Mouse (Mus musculus) heart, postnatal 10 days (tissue): ENCODE data around the gene Cdk6. TPM values are rescaled to one million over a fixed set of nuclear protein-coding genes. Genes with fewer than 3 reads are reported as not detected.
A peak's percentile ranks its signal among the peaks of the same experiment; 100 is the strongest.
"Not testable (repeated sequence)": the region's sequence is repeated elsewhere in the genome, so short reads cannot be mapped to it uniquely, and the experiment has no call there.

Experiments used
- DNase-seq, 2 experiments: peaks; one replicate each; pipeline ENCODE4 v3.0.0; 2021
- intact Hi-C: fragments of 180-260 bp; cut with DNase I; formaldehyde crosslinking; loops from one replicate; pipeline ENCODE4 v1.15.1; 2025
- total RNA-seq, 2 experiments: library from RNA; stranded (reverse); gene quantifications; 2 replicates each; pipeline ENCODE4 v1.2.3; 2021

The Cdk6 gene
- total RNA-seq, 2 experiments from 2014 or later: 41.9 to 48.2 TPM

DNA sequence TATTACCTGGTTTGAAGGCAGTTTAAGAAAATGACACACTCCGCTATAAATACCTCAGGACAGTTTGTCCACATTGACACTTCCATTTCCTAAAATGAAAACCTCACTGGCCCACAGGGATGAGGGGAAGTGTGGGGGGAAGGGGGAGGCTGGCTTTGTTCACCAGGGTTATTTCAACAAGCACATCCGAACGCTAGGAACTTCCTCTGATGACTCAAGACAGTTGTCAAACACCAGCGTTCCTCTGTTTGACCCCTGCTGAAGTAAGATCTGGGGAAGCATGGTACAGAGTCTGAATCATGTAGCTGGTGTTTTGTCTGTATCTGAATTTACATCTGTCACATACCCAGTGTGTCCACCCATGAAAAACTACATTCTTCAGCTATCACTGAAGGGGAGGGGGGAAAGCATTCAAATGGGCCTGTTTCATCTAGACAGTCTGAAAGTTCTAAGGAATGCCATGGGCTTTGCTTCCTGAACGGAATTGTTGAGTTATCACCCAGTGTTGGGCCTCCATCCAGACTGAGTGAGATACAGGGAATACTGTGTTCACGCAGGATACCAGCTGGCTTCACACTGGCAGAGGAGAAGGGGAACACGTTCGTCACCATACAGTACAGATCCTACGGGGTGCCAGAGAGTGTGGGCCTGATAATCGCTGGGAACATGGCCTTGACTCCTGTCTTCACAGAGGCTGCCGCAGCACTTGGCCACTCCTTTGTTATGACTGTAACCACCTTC is 161.5 kb downstream of the Cdk6 start:
- DNase-seq: peak; percentile 69 to 74
- intact Hi-C loops: no loop called here

DNA sequence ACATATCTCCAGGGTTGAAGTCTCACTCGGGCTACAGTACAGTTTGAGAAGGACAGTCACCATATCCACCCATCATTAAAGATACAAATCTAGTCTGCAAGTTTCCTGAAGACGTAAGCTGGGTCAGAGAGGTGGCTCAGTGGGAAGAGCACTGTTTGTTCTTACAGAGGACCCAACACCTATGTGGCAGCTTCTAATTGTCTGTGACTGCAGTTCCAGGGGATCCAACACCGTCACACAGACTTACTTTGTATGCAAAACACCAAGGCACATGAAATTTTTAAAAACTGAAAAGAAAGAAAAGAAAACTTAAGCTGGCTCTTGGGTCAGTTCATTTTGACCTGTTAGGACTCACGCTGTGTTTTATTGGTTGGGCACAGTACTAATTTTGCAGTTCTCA is 162.1 kb downstream of the Cdk6 start:
- intact Hi-C loops: no loop called here

DNA sequence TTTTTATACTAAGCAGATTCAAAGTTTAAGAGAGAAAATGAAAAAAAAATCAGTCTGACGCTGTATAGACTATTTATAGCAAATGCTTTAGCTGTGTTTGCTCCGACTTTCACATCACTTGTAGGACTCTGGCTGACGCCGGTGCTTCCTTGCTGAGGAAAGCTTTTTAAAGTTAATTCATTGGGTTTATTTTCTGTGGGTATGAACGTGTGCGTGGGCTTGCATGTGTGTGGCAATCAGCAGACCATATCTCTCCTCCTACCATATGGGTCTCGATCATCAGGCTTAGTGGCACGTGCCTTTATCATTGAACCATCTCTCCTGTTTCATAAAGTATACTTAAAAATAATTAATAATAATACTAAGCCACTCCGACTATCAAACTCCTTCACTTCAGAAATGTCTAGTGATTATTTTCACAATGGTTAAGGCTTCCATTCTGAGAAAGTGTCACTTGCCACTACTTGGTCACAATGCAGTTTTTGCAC is 162.6 kb downstream of the Cdk6 start:
- no peak for DNase-seq
- intact Hi-C loops: no loop called here

More for the DNA sequence above, 162.1 kb downstream of the Cdk6 start:
- no peak for DNase-seq

DNA sequence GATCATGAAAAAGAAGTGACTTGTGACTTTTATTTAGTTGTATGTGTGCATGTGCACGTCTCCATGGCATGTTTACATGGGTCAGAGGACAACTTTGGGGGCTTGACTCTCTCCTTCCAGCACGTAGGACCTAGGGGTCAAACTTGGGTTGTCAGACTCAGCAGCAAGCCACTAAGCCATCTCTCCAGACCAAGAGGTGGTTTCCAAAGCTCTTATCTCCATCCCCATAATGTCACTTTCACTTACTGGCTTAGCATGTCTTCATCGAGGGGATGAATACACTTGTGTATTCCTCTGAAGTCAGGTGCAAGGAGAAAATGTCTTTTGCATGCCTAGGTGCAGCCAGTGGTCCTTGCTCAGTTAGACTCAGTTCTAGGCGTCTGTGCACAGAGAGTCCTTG is 163.2 kb downstream of the Cdk6 start:
- no peak for DNase-seq
- intact Hi-C loops: no loop called here

DNA sequence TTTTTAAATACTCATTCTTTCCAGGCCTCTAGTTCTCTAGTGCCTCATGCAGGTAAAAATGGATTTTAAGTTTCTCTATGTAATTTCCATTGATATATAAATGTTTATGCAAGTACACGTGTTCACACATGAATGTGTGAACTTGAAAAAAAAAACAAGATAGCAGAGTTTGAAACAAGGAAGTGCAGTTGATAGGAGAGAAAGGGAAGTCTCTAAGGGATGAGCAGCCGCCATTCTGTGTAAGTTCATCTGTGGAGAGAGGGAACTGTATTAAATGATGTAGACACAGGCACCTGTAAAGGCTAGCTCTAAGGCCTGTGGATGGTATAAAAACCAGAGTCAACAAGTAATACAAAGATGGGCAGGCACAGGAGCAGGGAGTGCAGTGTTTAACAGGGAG is 164.3 kb downstream of the Cdk6 start:
- intact Hi-C loops: no loop called here
- DNase-seq: no peak

DNA sequence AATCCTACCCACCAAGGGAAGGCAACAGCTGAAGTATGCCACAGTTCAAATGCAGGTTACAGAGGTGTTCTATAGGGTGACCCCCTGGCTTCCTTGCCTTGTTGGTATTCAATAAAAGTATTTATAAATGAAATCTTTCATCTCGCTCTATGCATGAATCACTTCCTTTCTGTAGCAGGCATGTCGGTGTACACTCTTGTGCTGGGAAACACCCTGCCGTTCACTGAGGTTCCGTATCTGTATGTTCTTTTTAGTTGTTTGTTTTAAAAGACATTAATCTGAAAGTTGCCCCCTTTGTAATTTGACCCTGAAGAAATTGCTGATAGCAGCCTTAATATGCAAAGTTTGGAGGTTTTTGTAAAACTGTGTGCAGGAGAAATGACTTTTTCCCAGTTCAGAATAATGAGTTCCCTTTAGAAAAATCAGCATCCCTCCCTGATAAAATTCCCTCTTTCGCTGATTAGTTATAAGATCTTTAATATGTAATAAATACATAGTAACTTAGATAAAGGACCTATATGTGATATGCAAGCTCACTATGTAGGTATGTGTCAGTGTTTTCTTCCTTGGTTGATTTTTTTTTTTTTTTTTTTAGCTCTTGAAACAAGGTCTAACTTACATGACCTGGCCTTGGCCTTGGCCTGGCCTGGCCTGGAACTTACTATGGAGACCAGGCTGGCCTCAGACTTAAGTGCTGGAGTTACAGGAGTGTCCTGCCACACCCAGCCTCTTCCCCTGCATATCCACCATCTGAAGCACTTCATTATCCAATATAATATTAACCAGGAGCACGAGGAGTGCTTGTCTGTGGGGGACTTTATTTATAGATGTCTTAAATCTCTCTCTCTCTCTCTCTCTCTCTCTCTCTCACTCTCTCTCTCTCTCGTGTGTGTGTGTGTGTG is 167.4 kb downstream of the Cdk6 start:
- intact Hi-C loops: no loop called here
- no peak for DNase-seq

DNA sequence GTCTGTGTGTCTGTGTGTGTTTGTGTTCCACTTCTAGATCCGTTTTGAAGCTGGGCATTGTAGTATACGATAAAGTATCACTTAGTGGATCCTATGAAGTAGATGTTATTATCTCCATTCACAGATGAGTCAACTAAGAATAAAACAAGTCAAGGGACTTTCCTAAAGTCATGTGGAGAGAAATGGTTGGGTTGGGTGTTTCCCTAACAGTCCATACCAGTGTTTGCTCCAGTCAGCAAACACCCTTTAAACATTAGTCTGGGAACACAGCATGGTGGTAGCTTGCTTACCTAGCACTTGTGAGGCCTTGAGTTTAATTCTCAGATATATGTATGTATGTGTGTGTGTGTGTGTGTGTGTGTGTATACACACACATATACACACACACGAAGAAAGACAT is 168.2 kb downstream of the Cdk6 start:
- intact Hi-C loops: no loop called here
- DNase-seq: no peak

DNA sequence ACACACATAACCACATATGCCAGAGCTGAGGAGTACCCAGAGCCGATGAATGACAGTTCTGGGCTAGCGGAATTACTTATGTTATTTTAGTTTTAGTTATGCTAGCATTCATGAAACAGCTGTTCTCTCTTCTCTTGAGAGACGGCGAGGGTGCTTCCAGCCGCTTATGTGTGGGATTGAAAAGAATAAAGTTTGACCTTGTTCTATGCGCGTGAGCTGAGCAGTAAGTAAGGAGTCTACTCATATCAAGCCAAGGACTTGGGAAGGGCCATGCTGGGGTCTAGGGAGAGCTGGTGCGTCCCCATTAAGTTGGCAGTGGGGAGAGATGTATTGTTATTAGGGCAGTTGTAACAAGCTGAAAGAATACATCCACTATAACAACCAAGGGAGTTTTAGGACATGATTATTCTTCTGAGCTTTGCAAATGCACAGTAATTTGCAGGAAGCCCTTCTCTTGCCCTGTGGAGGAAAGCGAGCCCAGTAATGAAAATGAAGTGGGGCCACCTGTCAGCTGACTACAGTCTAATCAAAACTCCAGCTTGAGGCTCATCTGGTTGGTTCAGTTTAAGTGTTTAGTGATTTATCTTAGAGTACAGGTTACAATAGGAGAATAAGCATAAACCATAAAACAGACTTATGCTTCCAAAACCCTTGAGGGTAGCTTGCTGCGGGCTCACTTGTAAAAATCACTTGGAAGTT is 170.0 kb downstream of the Cdk6 start:
- intact Hi-C loops: no loop called here
- no peak for DNase-seq

DNA sequence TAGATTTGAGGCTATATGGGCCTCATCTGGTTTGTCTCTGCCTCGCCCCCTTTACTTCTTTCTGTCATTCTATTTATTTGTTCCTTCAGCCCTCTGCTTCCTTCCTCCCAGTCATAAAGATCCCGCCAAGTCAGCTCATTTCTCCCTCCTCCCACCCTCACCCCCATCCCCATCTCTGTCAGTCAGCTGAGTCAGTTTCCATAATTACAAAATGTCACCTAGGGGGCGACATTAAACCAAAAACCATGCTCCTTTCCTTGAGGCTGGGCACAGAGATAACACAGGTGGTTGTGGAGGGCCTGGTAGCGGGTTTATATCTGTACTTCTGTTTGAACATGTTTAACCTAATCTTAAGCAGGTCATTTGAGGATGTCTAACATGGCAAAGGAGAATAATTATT is 171.3 kb downstream of the Cdk6 start:
- DNase-seq: no peak
- intact Hi-C loops: no loop called here

DNA sequence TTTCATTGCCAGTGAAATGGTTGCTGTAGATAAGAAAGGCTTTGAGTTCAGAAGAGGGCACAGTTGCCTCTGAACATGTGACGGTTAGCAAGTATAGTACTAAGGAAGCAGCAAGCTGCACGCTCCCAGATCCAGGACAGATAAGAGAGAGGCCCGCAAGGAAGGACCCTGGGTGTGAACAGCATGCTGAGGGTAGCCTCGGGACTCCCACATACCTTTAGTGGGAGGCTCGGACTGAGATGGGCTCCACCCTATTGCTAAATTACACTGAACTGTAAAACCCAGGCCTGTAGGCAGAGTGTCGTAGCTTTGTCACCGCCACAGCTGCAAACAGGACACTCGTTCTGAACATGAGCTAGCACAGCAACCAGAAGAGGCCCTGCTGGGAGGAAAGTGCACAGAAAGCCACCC is 173.6 kb downstream of the Cdk6 start:
- DNase-seq: no peak
- intact Hi-C loops: no loop called here

DNA sequence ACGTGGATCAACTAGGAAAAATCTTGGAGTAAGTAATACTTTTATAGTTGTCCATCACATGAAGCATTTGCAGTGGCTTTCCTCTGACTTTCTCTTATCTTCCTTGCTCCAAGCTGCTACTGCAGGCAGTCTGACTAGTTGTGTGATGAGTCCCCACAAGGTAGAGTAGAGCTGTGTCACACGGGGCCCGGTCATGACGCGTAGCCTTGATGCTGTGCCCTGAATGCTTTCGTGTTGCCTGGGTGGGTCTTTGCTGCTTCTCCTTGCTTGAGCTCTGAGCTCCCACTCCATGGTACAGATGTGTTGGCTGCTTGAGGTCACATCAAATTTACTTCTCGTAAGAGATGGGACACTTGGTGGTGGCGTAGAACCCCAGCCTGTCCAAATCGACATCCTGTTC is 174.2 kb downstream of the Cdk6 start:
- DNase-seq: no peak
- intact Hi-C loops: no loop called here

DNA sequence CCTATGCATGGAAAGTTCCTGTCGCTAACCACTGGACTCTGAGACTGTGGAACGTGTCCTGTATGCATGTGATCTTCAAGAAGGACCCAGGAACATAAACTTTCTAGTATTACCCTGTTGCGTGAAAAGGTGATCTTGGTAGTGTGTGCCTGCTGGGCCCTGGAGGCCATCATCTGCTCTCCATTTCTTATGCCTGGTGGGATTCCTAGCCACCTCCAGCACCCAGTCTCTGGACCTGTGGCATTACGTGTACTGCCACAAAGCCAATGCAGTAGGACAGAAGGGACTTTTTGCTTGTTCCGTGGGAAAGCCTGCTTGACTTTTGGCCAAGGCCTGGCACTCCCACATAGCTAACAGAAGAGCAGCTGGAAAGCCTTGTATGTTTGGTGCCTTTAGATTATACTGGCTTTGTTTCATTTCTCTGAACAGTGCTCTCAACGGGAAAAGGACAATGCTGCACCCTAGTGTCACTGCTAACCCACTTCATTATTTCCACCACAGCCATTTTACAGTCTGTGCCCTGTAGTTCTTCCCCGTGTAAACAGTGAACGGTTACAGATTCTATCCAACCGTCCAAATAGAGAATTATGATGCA is 175.3 kb downstream of the Cdk6 start:
- intact Hi-C loops: loop anchor here (1.0 to 2.0 kb wide), 3 partner anchors 173 to 370 kb away; no protein-coding TSS in a partner anchor
- peak; percentile 71 to 74 for DNase-seq

DNA sequence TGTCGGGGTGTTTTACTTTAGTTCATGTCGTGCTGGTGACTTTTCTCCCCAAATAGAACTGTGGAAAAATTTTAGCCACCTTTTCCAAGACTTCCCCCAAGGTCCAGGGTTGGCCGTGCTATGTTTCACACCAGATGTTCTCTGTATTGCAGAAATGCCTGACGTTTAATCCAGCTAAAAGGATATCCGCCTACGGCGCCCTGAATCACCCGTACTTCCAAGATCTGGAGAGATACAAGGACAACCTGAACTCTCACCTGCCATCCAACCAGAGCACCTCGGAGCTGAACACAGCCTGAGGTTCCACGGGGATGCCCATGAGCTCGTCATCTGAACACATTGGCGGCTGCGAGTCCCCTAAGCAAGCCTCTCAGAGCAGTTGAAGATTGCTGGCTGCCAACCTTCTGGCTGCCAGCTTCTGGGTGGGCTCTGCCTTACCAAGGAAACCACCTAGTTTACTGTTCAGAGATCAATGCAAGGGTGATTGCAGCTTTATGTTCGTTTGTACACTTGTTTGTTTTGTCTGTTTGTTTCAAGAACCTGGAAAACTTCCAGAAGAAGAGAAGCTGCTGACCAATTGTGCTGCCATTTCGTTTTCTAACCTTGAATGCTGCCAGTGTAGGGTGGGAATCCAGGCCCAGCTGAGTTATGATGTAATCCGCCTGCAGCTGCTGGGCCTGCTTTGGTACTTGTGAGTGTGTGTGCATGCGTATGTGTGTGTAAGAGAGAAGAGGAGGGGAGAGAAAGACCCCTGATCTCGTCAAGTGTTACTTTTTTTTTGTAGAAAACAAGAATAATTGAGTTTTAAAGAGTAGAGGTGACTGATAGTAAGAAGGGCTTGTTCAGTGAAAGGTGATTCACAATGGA is 179.4 kb downstream of the Cdk6 start:
- intact Hi-C loops: no loop called here
- DNase-seq: no peak

DNA sequence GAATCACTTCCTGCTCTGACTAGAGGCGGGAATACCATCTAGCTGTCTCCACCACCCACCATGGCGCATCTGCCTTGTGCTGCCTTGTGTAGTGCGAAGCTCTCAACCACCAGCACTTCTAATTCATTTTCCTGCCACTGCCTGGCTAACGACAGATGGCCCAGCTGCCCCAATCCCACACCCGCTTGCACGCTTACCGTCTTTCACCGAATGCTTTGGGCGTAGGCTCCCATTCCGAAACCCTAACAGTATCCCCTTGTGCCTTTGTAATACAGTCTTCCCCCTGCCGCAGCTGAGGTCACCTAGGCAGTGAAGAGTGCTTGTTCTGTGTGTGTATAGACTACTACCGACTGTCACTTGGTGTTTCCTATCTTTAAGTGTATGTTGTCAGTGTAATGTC is 180.5 kb downstream of the Cdk6 start:
- DNase-seq: no peak
- intact Hi-C loops: no loop called here

DNA sequence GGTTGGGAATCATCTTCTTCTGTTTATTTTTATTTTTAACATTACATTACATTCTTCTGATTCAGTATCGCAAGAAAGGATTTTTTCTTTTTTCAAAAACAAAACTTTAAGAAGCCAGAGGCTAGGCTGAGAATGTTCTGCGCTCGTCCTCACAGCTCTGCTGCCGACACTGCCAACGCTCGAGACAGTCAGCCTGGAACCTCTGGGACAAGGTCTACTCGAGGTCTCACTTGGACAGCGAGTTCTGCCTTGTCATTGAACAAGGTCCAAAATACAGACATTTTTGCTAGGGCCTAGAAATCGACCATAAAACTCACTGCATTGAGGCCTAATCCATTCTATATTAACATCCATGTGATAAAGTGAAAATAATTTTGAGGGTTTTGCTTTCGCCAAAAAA is 181.5 kb downstream of the Cdk6 start:
- intact Hi-C loops: no loop called here
- no peak for DNase-seq

DNA sequence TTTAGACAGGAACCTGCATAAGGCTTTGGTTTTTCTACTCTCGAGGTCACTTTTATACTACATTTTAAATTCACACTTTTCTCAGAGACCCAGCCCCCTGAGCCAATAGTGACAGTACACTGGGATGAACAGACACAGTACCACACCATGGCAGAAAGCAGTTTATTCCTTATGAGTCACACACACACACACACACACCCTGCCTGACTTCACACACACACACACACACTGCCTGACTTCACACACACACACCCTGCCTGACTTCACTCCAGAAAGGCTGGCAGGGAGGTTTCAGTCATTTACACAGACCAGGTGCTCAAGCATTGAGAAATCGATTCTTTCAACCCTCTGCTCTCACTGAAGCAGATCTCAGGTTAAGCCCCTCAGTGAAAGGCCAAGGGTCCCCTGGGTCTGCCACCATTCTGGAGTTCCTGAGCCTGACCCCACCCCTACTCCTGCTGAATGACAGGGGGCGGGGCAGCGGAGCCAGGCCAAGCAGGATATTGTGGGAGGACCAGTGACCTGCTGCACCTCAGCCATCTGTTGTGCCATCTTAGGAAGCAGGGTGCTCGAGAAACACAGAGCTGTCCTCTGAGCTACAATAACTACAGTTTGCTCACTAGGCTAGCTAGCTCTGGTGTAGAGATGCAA is 185.9 kb downstream of the Cdk6 start:
- intact Hi-C loops: no loop called here
- DNase-seq: no peak

DNA sequence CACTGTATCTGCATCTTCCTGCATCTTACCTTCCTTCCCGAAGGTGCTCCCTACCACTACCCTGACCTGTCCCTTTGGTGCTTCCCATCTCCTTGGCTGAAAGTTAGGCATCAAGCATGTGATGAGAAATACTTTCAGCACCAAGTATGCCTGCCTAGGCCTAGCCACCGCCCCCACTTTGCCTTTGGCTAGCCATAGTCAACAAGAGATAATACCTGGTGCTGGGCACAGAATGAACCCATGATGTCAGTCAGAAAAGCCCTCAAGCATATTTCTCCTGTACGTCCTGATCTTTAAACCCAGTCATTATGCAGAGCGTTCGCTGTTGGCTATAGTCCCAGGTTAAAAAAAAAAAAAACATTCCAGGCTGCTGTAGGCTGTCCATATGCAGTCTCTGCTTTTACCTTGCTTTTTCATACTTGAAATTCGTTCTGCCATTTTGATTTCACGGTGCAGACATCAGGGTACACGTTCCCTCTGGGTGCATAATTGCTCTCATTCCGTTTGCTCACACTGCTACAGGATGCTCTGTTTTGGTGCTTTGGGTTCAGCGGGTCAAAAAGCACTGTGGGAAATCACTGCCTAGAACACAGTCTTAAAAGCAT is 188.4 kb downstream of the Cdk6 start:
- no peak for DNase-seq
- intact Hi-C loops: no loop called here

DNA sequence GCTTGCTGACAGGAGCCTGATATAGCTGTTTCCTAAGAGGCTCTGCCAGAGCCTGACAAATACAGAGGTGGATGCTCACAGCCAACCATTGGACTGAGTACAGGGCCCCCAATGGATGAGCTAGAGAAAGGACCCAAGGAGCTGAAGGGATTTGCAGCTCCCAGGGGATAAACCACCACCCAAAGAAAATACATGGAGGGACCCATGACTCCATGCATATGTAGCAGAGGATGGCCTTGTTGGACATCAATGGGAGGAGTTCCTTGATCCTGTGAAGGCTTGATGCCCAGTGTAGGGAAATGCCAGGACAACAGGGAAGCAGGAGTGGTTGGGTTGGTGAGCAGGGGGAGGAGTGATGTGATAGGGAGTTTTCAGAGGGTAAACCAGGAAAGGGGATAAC is 190.8 kb downstream of the Cdk6 start:
- DNase-seq, intact Hi-C loops: not testable (repeated sequence)
